Mouse (Mus musculus): ENCODE measurements around the gene Immp1l. TPM values are rescaled to one million over a fixed set of nuclear protein-coding genes. Genes with fewer than 3 reads are reported as not detected.

Immp1l gene
- polyA plus RNA-seq, 1 experiment from 2014 or later = 150 TPM

- 95% methylated on average over 1 of the region's 1 CpGs for WGBS
- H3K9ac ChIP-seq = no peak overlapping the region
- H3K4me3 ChIP-seq = no peak overlapping the region
- H3K27me3 ChIP-seq = no peaks in the 10 kb centered on the region
- no peaks in the 10 kb centered on the region for H3K36me3 ChIP-seq
- no peak overlapping the region for H3K27ac ChIP-seq
- H3K4me2 ChIP-seq (replicated peaks) = no peak overlapping the region
- no peaks in the 10 kb centered on the region for H3K9me3 ChIP-seq
- H3K4me1 ChIP-seq = no peaks in the 10 kb centered on the region
- no peak for ATAC-seq (ENCODE audit: insufficient number of reproducible peaks, insufficient read depth, low FRiP score, low TSS enrichment)
These were observed 47.0 kb downstream of the Immp1l start for GRCm38 (mm10) chr2:105951350-105951940.

GRCm38 (mm10) chr2:105953862-105954261, 49.4 kb downstream of the Immp1l start:
- 80% methylated on average over 4 of the region's 4 CpGs for WGBS
- no peak overlapping the region for H3K4me3 ChIP-seq
- no peaks in the 10 kb centered on the region for H3K4me1 ChIP-seq
- H3K4me2 ChIP-seq (replicated peaks) = no peak overlapping the region
- H3K27me3 ChIP-seq = no peaks in the 10 kb centered on the region
- H3K9ac ChIP-seq = no peak overlapping the region
- H3K27ac ChIP-seq = no peak overlapping the region
- H3K36me3 ChIP-seq = no peaks in the 10 kb centered on the region
- no peaks in the 10 kb centered on the region for H3K9me3 ChIP-seq
- ATAC-seq (ENCODE audit: insufficient number of reproducible peaks, insufficient read depth, low FRiP score, low TSS enrichment) = no peak

- Histone ChIP-seq H3K4me1 (no peaks in the 10 kb centered on the region), H3K27me3 (no peaks in the 10 kb centered on the region), H3K27ac (no peak overlapping the region), H3K4me3 (no peak overlapping the region), H3K9ac (no peak overlapping the region), H3K36me3 (0 out of 2 replicates have a peak, but pooled peaks cover 9% of the 10 kb centered on the region), H3K9me3 (no peaks in the 10 kb centered on the region), H3K4me2 (replicated peaks) (no peak overlapping the region)
- 94% methylated on average over 1 of the region's 1 CpGs for WGBS
- no peak for ATAC-seq (ENCODE audit: insufficient number of reproducible peaks, insufficient read depth, low FRiP score, low TSS enrichment)
These were observed 59.0 kb downstream of the Immp1l start for GRCm38 (mm10) chr2:105963447-105963846.

GRCm38 (mm10) chr2:105973941-105974340, 69.5 kb downstream of the Immp1l start:
- no peaks in the 10 kb centered on the region for H3K27me3 ChIP-seq
- no peaks in the 10 kb centered on the region for H3K9me3 ChIP-seq
- WGBS = 19% methylated on average over 2 of the region's 2 CpGs
- peaks cover 7% of the 10 kb centered on the region; the same call in 1 of the 2 replicates for H3K36me3 ChIP-seq
- H3K27ac ChIP-seq = no peak overlapping the region
- H3K9ac ChIP-seq = no peak overlapping the region
- no peak overlapping the region for H3K4me2 ChIP-seq (replicated peaks)
- no peaks in the 10 kb centered on the region for H3K4me1 ChIP-seq
- no peak overlapping the region for H3K4me3 ChIP-seq
- no peak for ATAC-seq (ENCODE audit: insufficient number of reproducible peaks, insufficient read depth, low FRiP score, low TSS enrichment)

- Histone ChIP-seq H3K9me3 (no peaks in the 10 kb centered on the region), H3K4me2 (replicated peaks) (no peak overlapping the region), H3K4me1 (no peaks in the 10 kb centered on the region), H3K4me3 (no peak overlapping the region), H3K27ac (no peak overlapping the region), H3K27me3 (no peaks in the 10 kb centered on the region), H3K36me3 (no peaks in the 10 kb centered on the region), H3K9ac (no peak overlapping the region)
- 99% methylated on average over 2 of the region's 2 CpGs for whole genome bisulfite sequencing
- no peak for ATAC-seq (ENCODE audit: insufficient number of reproducible peaks, insufficient read depth, low FRiP score, low TSS enrichment)
These were observed 73.6 kb downstream of the Immp1l start for GRCm38 (mm10) chr2:105978065-105978464.

- Histone ChIP-seq H3K27me3 (no peaks in the 10 kb centered on the region), H3K9ac (no peak overlapping the region), H3K4me1 (peaks cover 6% of the 10 kb centered on the region; the same call in 1 of the 2 replicates), H3K4me2 (replicated peaks) (no peak overlapping the region), H3K36me3 (no peaks in the 10 kb centered on the region), H3K27ac (no peak overlapping the region), H3K9me3 (no peaks in the 10 kb centered on the region), H3K4me3 (no peak overlapping the region)
- 59% methylated on average over 7 of the region's 7 CpGs for WGBS
- ATAC-seq (ENCODE audit: insufficient number of reproducible peaks, insufficient read depth, low FRiP score, low TSS enrichment) = no peak
These were observed 80.8 kb downstream of the Immp1l start for GRCm38 (mm10) chr2:105985206-105985605.

GRCm38 (mm10) chr2:105987131-105987530, 82.7 kb downstream of the Immp1l start:
- no peak overlapping the region for H3K27ac ChIP-seq
- WGBS = 5% methylated on average over 1 of the region's 1 CpGs
- peaks cover 6% of the 10 kb centered on the region; the same call in 1 of the 2 replicates for H3K4me1 ChIP-seq
- H3K27me3 ChIP-seq = no peaks in the 10 kb centered on the region
- no peaks in the 10 kb centered on the region for H3K36me3 ChIP-seq
- no peak overlapping the region for H3K4me3 ChIP-seq
- H3K4me2 ChIP-seq (replicated peaks) = no peak overlapping the region
- ATAC-seq (ENCODE audit: insufficient number of reproducible peaks, insufficient read depth, low FRiP score, low TSS enrichment) = no peak
- H3K9ac ChIP-seq = no peak overlapping the region
- H3K9me3 ChIP-seq = no peaks in the 10 kb centered on the region

- Histone ChIP-seq H3K27ac (no peak overlapping the region), H3K4me1 (peaks cover 6% of the 10 kb centered on the region; the same call in 1 of the 2 replicates), H3K9ac (no peak overlapping the region), H3K27me3 (no peaks in the 10 kb centered on the region), H3K4me3 (no peak overlapping the region), H3K9me3 (no peaks in the 10 kb centered on the region), H3K36me3 (no peaks in the 10 kb centered on the region), H3K4me2 (replicated peaks) (no peak overlapping the region)
- ATAC-seq (ENCODE audit: insufficient number of reproducible peaks, insufficient read depth, low FRiP score, low TSS enrichment) = no peak
- WGBS = 22% methylated on average over 2 of the region's 2 CpGs
These were observed 83.6 kb downstream of the Immp1l start for GRCm38 (mm10) chr2:105987999-105988398.

- Histone ChIP-seq H3K4me2 (replicated peaks) (peak within 1 kb of the TSS; percentile 63), H3K9ac (peak within 1 kb of the TSS; percentile 75), H3K4me1 (no peaks in the 10 kb centered on the region), H3K9me3 (no peaks in the 10 kb centered on the region), H3K4me3 (peak within 1 kb of the TSS; percentile 76), H3K27ac (peak within 1 kb of the TSS; percentile 72; the same call in 1 of the 2 replicates), H3K36me3 (no peaks in the 10 kb centered on the region), H3K27me3 (no peaks in the 10 kb centered on the region)
- WGBS = 2% methylated on average over 44 of the region's 44 CpGs
- ATAC-seq (ENCODE audit: insufficient number of reproducible peaks, insufficient read depth, low FRiP score, low TSS enrichment) = peak; percentile 96
These were observed 98.6 kb downstream of the Immp1l start, which contains the start of gene Dnajc24 for GRCm38 (mm10) chr2:106002835-106003739. Dnajc24 (minus strand) TSS chr2:106003549.

GRCm38 (mm10) chr2:106008415-106008814, 104.0 kb downstream of the Immp1l start:
- no peak for ATAC-seq (ENCODE audit: insufficient number of reproducible peaks, insufficient read depth, low FRiP score, low TSS enrichment)
- Histone ChIP-seq H3K36me3 (no peaks in the 10 kb centered on the region), H3K4me3 (no peak overlapping the region), H3K4me1 (no peaks in the 10 kb centered on the region), H3K27me3 (no peaks in the 10 kb centered on the region), H3K9me3 (no peaks in the 10 kb centered on the region), H3K4me2 (replicated peaks) (no peak overlapping the region), H3K9ac (no peak overlapping the region), H3K27ac (no peak overlapping the region)
- 77% methylated on average over 2 of the region's 2 CpGs for WGBS
